Mouse (Mus musculus): Measurements from ENCODE around the gene Ralgps1. TPM values are rescaled to one million over a fixed set of nuclear protein-coding genes. Genes with fewer than 3 reads are reported as not detected.

The Ralgps1 gene
- polyA plus RNA-seq (2015; fragmentation: Nextera tagmentation; extraction: Ambion mirVana), result 44.8 and 50.4 TPM in 2 replicates

DNA sequence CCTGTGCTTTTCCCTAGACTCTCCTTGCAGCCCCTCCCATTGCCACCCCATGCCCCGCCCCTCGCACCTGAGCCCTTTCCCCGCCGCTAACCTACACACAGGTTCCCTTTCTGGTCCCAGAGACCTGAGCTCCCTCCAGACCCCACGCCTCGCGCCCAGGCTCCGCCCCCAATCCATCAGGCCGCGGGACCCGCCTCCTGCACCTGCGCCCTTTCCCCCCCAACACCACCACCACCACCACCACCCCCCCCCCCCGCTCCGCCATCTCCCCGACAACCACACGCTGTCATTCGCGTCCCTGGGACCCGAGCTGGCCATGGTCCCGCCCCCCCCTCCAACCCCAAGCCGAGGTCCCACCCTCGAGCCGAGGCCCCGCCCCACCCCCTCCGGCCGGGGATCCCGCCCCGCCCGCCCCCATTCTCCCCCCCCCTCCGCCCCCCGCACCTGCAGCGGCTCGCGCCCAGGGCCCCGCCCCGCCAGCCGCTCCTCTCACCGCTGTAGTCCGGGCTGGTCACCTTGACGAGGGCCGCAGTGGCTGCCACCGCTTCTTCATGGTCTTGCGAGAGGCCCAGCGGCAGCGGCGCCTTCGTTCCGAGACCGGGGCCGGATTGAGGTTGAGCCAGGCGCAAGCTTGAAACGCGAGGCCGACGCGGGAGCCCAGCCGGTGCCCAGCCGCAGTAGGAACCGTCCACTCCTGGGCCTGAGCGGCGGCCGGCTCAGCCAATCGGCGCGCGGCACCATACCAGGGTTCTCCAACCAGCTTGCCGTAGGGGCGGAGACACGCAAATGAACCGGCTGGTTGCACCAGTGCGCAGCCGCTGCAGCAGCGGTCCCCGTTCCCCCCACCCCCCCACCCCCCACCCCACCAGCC is at the start of gene Ralgps1:
TSS of gene Ralgps1 (minus strand) at position 710 of the 871 bp plus-strand sequence.
- no peaks in the 10 kb centered on the region for H3K27me3 ChIP-seq (replicated peaks; ENCODE audit: control insufficient read depth, insufficient read depth, low read length)
- H3K27ac ChIP-seq (ENCODE audit: low read length), result peak within 1 kb of the TSS; percentile 99
- WGBS, result under 1% methylated on average over 57 of the region's 74 CpGs
- peak within 1 kb of the TSS; percentile 88 for H3K4me3 ChIP-seq (replicated peaks; ENCODE audit: low read length)
- no peaks in the 10 kb centered on the region for H3K36me3 ChIP-seq (ENCODE audit: control insufficient read depth, insufficient read depth)
- peak within 1 kb of the TSS; percentile 85 for H3K9ac ChIP-seq (replicated peaks; ENCODE audit: low read depth, low read length)
- H3K4me2 ChIP-seq (ENCODE audit: low read length), result peak within 1 kb of the TSS; percentile 77
- peak; percentile 99 for ATAC-seq
- no peaks in the 10 kb centered on the region for H3K9me3 ChIP-seq (ENCODE audit: control insufficient read depth, low read length)
- H3K4me1 ChIP-seq (replicated peaks; ENCODE audit: control insufficient read depth, insufficient read depth, low read length), result peaks cover 38% of the 10 kb centered on the region

DNA sequence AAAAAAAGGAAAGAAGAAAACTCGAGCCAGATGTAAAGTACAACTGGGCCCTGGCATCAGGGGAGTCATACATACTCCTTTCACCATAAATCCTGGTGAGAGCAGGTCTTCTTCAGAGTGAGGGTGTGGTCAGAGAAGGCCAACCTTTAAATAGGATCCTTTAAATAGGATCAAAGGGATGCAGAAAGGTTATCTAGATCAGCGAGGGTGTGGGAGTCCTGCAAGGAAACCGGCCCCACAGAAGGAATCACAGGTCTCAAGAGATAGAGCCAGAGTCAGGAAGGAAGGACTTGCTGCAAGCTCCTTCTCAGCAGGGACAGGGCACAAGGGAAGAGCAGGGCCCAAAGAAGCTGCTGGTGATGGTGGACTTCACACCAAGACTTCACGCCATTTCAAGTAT is 46.2 kb upstream of the Ralgps1 start:
- H3K27me3 ChIP-seq (replicated peaks; ENCODE audit: control insufficient read depth, insufficient read depth, low read length), result no peaks in the 10 kb centered on the region
- ATAC-seq, result no peak
- no peak overlapping the region for H3K4me3 ChIP-seq (replicated peaks; ENCODE audit: low read length)
- H3K4me2 ChIP-seq (ENCODE audit: low read length), result no peak overlapping the region
- WGBS, result 90% methylated on average over 4 of the region's 4 CpGs
- H3K9ac ChIP-seq (replicated peaks; ENCODE audit: low read depth, low read length), result no peak overlapping the region
- H3K27ac ChIP-seq (ENCODE audit: low read length), result no peak overlapping the region
- no peaks in the 10 kb centered on the region for H3K36me3 ChIP-seq (ENCODE audit: control insufficient read depth, insufficient read depth)
- no peaks in the 10 kb centered on the region for H3K9me3 ChIP-seq (ENCODE audit: control insufficient read depth, low read length)
- H3K4me1 ChIP-seq (replicated peaks; ENCODE audit: control insufficient read depth, insufficient read depth, low read length), result no peaks in the 10 kb centered on the region

DNA sequence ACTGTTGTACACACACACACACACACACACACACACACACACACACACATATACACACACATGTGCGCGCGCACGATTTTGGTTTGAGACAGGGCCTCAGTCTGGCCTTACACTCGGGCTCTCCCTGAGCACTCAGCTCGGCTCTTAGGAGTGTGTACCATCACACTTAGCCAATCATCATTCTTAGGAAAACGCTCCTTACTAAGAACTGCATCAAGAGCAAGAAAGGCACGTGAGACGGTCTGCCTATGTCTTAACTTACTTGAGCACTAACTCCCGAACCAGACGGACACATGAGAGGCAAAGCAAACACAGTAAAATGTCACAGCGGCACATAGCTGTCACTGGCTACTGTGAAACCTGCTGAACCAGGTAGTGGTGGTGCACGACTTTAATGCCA is 42.7 kb upstream of the Ralgps1 start:
- ATAC-seq, result no peak
- H3K36me3 ChIP-seq (ENCODE audit: control insufficient read depth, insufficient read depth), result no peaks in the 10 kb centered on the region; the same call in 1 of the 2 replicates
- no peak overlapping the region for H3K9ac ChIP-seq (replicated peaks; ENCODE audit: low read depth, low read length)

DNA sequence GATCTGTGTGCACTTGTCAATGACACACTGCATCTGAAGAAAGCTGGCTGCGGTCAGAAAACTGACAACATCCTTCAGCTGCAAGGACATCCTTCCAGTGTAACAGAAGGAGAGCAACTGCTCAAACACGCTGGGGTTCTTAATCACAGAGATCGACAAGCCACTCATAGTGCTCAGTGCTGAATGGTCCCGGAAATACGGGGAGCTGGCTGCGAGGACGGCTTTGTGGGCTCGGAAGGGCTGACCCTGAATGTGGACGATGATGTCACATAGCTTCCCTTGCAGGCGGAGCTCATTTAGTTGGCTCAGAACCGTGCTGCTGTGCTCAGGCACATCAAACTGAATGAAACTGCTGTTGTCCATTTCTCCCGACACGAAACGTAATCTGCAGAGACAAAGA is 40.8 kb upstream of the Ralgps1 start:
- Histone ChIP-seq H3K27ac (ENCODE audit: low read length) (no peak overlapping the region), H3K9ac (replicated peaks; ENCODE audit: low read depth, low read length) (no peak overlapping the region), H3K27me3 (replicated peaks; ENCODE audit: control insufficient read depth, insufficient read depth, low read length) (no peaks in the 10 kb centered on the region), H3K4me1 (replicated peaks; ENCODE audit: control insufficient read depth, insufficient read depth, low read length) (no peaks in the 10 kb centered on the region), H3K4me3 (replicated peaks; ENCODE audit: low read length) (no peak overlapping the region), H3K4me2 (ENCODE audit: low read length) (no peak overlapping the region), H3K36me3 (ENCODE audit: control insufficient read depth, insufficient read depth) (no peaks in the 10 kb centered on the region; the same call in 1 of the 2 replicates), H3K9me3 (ENCODE audit: control insufficient read depth, low read length) (no peaks in the 10 kb centered on the region)
- ATAC-seq, result no peak
- WGBS, result 72% methylated on average over 14 of the region's 14 CpGs

More for the DNA sequence above, 42.7 kb upstream of the Ralgps1 start:
- no peak overlapping the region for H3K4me2 ChIP-seq (ENCODE audit: low read length)
- H3K4me3 ChIP-seq (replicated peaks; ENCODE audit: low read length), result no peak overlapping the region
- H3K9me3 ChIP-seq (ENCODE audit: control insufficient read depth, low read length), result no peaks in the 10 kb centered on the region
- H3K4me1 ChIP-seq (replicated peaks; ENCODE audit: control insufficient read depth, insufficient read depth, low read length), result no peaks in the 10 kb centered on the region
- 92% methylated on average over 13 of the region's 13 CpGs for WGBS
- H3K27ac ChIP-seq (ENCODE audit: low read length), result no peak overlapping the region
- H3K27me3 ChIP-seq (replicated peaks; ENCODE audit: control insufficient read depth, insufficient read depth, low read length), result no peaks in the 10 kb centered on the region

DNA sequence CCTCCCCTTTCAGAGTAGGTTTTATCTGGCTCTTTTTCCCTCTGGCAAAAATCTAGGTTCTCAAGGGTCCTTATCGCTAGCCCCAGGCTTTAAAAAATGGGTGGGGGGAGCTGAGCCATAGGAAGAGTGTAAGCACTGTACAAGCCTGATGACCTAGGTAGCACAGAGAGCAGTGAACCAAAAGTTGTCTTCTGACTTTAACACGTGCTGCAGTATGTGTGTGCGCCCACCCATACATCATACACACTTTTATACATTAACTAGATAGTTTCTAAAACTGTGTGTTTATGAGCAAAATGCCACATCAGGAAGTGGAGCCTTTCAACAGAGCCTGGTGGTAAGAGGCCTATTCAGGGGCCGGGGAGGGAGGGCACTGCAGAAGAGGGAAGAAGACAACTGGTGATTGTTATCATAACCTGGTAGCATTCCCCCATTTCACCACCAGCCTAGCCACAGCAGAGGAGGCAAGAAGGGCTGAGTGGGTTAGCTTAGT is 32.3 kb upstream of the Ralgps1 start:
- Histone ChIP-seq H3K4me2 (ENCODE audit: low read length) (no peak overlapping the region), H3K4me3 (replicated peaks; ENCODE audit: low read length) (no peak overlapping the region), H3K9ac (replicated peaks; ENCODE audit: low read depth, low read length) (no peak overlapping the region), H3K27me3 (replicated peaks; ENCODE audit: control insufficient read depth, insufficient read depth, low read length) (no peaks in the 10 kb centered on the region), H3K36me3 (ENCODE audit: control insufficient read depth, insufficient read depth) (no peaks in the 10 kb centered on the region), H3K4me1 (replicated peaks; ENCODE audit: control insufficient read depth, insufficient read depth, low read length) (0 out of 2 replicates have a peak, but pooled peaks cover 3% of the 10 kb centered on the region), H3K9me3 (ENCODE audit: control insufficient read depth, low read length) (no peaks in the 10 kb centered on the region), H3K27ac (ENCODE audit: low read length) (no peak overlapping the region)
- 87% methylated on average over 4 of the region's 4 CpGs for WGBS
- ATAC-seq, result no peak

DNA sequence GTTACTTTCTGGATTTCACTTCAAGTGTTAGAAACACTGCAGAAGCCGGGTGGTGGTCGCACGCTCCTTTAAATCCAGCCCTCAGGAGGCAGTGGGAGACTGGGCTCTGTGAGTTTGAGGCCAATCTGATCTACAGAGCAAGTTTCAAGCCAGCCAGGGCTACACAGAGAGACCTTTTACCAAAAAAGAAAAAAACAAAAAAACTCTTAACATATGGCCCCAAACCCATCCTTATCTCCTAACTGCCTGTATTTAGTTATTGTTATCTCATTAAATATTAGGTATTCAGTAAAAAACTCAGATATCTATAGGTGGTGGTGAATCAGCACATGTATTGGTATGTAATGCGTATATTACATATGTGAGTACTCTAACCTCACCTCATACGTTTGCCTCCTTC is 31.4 kb upstream of the Ralgps1 start:
- H3K36me3 ChIP-seq (ENCODE audit: control insufficient read depth, insufficient read depth), result no peaks in the 10 kb centered on the region
- no peak overlapping the region for H3K4me3 ChIP-seq (replicated peaks; ENCODE audit: low read length)
- WGBS, result 64% methylated on average over 5 of the region's 5 CpGs
- no peak overlapping the region for H3K9ac ChIP-seq (replicated peaks; ENCODE audit: low read depth, low read length)
- no peaks in the 10 kb centered on the region for H3K27me3 ChIP-seq (replicated peaks; ENCODE audit: control insufficient read depth, insufficient read depth, low read length)
- no peaks in the 10 kb centered on the region for H3K9me3 ChIP-seq (ENCODE audit: control insufficient read depth, low read length)
- 0 out of 2 replicates have a peak, but pooled peaks cover 3% of the 10 kb centered on the region for H3K4me1 ChIP-seq (replicated peaks; ENCODE audit: control insufficient read depth, insufficient read depth, low read length)
- ATAC-seq, result no peak
- no peak overlapping the region for H3K27ac ChIP-seq (ENCODE audit: low read length)
- H3K4me2 ChIP-seq (ENCODE audit: low read length), result no peak overlapping the region

DNA sequence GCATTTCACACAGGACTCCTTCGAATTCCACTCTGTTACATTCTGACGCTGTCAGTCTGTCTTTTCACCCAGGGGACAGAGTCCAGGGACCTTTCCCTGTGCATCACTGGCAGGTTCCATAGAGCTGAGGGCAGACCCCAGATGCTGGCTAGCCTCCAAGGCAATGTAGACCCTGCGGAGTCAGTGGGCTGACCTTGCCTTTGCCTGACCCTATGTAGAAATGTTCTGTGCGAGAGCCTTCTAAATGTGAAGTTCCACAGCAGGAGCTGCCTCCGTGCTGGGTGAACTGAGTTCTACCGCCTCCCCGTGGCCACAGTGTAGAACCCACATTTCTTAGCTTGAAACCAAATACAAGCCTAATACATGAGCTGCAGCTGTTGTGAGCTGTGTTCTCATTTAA is 30.9 kb upstream of the Ralgps1 start:
- no peak overlapping the region for H3K4me2 ChIP-seq (ENCODE audit: low read length)
- no peak overlapping the region for H3K27ac ChIP-seq (ENCODE audit: low read length)
- no peaks in the 10 kb centered on the region for H3K27me3 ChIP-seq (replicated peaks; ENCODE audit: control insufficient read depth, insufficient read depth, low read length)
- 0 out of 2 replicates have a peak, but pooled peaks have one; percentile 47 for ATAC-seq
- no peak overlapping the region for H3K4me3 ChIP-seq (replicated peaks; ENCODE audit: low read length)
- no peaks in the 10 kb centered on the region for H3K36me3 ChIP-seq (ENCODE audit: control insufficient read depth, insufficient read depth)
- WGBS, result 37% methylated on average over 7 of the region's 7 CpGs
- H3K9ac ChIP-seq (replicated peaks; ENCODE audit: low read depth, low read length), result no peak overlapping the region
- no peaks in the 10 kb centered on the region for H3K9me3 ChIP-seq (ENCODE audit: control insufficient read depth, low read length)
- H3K4me1 ChIP-seq (replicated peaks; ENCODE audit: control insufficient read depth, insufficient read depth, low read length), result 0 out of 2 replicates have a peak, but pooled peaks cover 3% of the 10 kb centered on the region

DNA sequence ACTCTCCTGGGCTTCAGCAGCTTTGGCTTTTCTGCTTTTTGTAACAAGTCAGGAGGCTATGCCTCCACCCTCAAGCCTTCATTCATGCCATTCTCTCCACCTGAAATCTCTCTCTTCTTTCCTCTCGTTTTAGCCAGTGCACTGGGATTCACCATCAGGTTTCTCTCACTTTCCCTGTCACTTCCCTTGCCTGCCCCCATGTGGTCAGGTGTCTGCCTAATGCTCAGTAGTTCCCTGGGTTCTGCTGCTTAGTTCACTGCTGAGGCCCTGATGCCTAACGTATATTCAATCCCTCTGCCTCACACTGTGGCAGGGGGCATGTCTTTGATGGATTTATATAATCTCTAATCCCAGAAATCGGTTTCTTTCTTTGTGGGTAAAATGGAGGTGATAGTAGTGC is 29.9 kb upstream of the Ralgps1 start:
- no peak overlapping the region for H3K4me3 ChIP-seq (replicated peaks; ENCODE audit: low read length)
- no peak for ATAC-seq
- peaks cover under 1% of the 10 kb centered on the region; the same call in 1 of the 2 replicates for H3K9me3 ChIP-seq (ENCODE audit: control insufficient read depth, low read length)
- H3K4me1 ChIP-seq (replicated peaks; ENCODE audit: control insufficient read depth, insufficient read depth, low read length), result no peaks in the 10 kb centered on the region
- H3K27me3 ChIP-seq (replicated peaks; ENCODE audit: control insufficient read depth, insufficient read depth, low read length), result no peaks in the 10 kb centered on the region
- H3K4me2 ChIP-seq (ENCODE audit: low read length), result no peak overlapping the region
- H3K9ac ChIP-seq (replicated peaks; ENCODE audit: low read depth, low read length), result no peak overlapping the region
- no peak overlapping the region for H3K27ac ChIP-seq (ENCODE audit: low read length)
- WGBS, result 41% methylated on average over 3 of the region's 3 CpGs
- H3K36me3 ChIP-seq (ENCODE audit: control insufficient read depth, insufficient read depth), result no peaks in the 10 kb centered on the region

DNA sequence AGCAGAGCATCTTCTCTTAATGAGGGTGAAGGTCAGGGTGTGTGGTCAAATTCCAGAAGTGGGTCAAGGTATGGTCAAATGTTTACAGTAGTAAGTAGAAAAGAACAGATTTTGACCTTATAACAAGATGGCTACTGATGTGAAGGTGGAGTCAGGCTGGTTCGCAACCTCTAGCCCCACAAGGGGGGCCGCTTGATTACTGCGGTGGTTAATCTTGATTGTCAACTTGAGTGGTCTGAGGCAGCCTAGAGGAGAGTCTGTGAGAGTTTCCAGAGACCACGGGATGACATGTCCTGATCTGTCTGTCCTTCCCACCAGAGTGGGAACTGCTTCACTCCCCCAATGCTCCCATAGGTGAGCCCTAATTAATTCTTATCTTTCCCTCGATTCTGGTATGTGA is 29.3 kb upstream of the Ralgps1 start:
- Histone ChIP-seq H3K27me3 (replicated peaks; ENCODE audit: control insufficient read depth, insufficient read depth, low read length) (no peaks in the 10 kb centered on the region), H3K4me3 (replicated peaks; ENCODE audit: low read length) (no peak overlapping the region), H3K36me3 (ENCODE audit: control insufficient read depth, insufficient read depth) (no peaks in the 10 kb centered on the region), H3K9ac (replicated peaks; ENCODE audit: low read depth, low read length) (no peak overlapping the region), H3K27ac (ENCODE audit: low read length) (no peak overlapping the region), H3K4me1 (replicated peaks; ENCODE audit: control insufficient read depth, insufficient read depth, low read length) (no peaks in the 10 kb centered on the region), H3K4me2 (ENCODE audit: low read length) (no peak overlapping the region), H3K9me3 (ENCODE audit: control insufficient read depth, low read length) (peaks cover 2% of the 10 kb centered on the region; the same call in 1 of the 2 replicates)
- WGBS, result 92% methylated on average over 5 of the region's 5 CpGs
- ATAC-seq, result no peak

Data from forebrain, embryonic 16.5 days (tissue).